Mouse (Mus musculus) bone marrow macrophage, adult 2 months (primary cell): ENCODE results near the gene Arid4a.

Experiments
- CTCF ChIP-seq: IDR thresholded peaks from 2 replicates; pipeline ENCODE4 v1.5.1; 2012; ENCODE audit warnings: low read depth, mild to moderate bottlenecking, low read length, moderate library complexity
- POLR2A ChIP-seq: IDR thresholded peaks from 2 replicates; pipeline ENCODE4 v1.6.1; 2012; ENCODE audit warnings: mild to moderate bottlenecking, low read depth, low read length, borderline replicate concordance

GRCm38 (mm10) chr12:71042451-71042850, 26.7 kb downstream of the Arid4a start:
- no peak for TF ChIP-seq CTCF
- no peak for TF ChIP-seq POLR2A
